Mouse (Mus musculus) MEL (cell line): ENCODE measurements around the gene Rab38. TPM values are rescaled to one million over a fixed set of nuclear protein-coding genes. Genes with fewer than 3 reads are reported as not detected.

Experiments used
- DNase-seq: peaks from one replicate; pipeline ENCODE4 v3.0.0; 2011; ENCODE audit warnings: low read depth, low spot score
- H3K27ac ChIP-seq: 2 replicates; pipeline ENCODE4 v1.5.1; 2012; ENCODE audit warnings: low read depth, mild to moderate bottlenecking, control low read depth, low read length, moderate library complexity; ENCODE audit not compliant: control insufficient read depth
- H3K27me3 ChIP-seq, 2 experiments: fragments of 150-350 bp in 1 of 2; sonication (generic) in 1 of 2; 2 replicates each; pipeline ENCODE4 v1.6.1; 2012; ENCODE audit warnings: low read length in 2 of 2, mild to moderate bottlenecking in 2 of 2, improper control_type of control experiment in 1 of 2, moderate library complexity in 1 of 2; ENCODE audit not compliant: insufficient read depth in 2 of 2, control insufficient read depth in 1 of 2
- H3K36me3 ChIP-seq, 2 experiments: 2 replicates each; pipeline ENCODE4 v1.6.1; 2012 to 2014; ENCODE audit warnings: low read length in 2 of 2, improper control_type of control experiment in 1 of 2, inconsistent platforms in 1 of 2, mild to moderate bottlenecking in 1 of 2; ENCODE audit not compliant: insufficient read depth in 2 of 2, control insufficient read depth in 1 of 2
- H3K4me1 ChIP-seq, 2 experiments: fragments of 150-350 bp in 1 of 2; sonication (generic) in 1 of 2; 2 replicates each; pipeline ENCODE4 v1.6.1; 2012; ENCODE audit warnings: low read length in 2 of 2, improper control_type of control experiment in 1 of 2, mild to moderate bottlenecking in 1 of 2; ENCODE audit not compliant: insufficient read depth in 2 of 2, control insufficient read depth in 1 of 2
- H3K4me3 ChIP-seq, 2 experiments: fragments of 150-350 bp in 1 of 2; sonication (generic) in 1 of 2; 2 replicates each; pipeline ENCODE4 v1.5.1; 2012; ENCODE audit warnings: low read depth in 2 of 2, low read length in 2 of 2, mild to moderate bottlenecking in 2 of 2, moderate library complexity in 2 of 2, control low read depth in 1 of 2, improper control_type of control experiment in 1 of 2; ENCODE audit not compliant: control insufficient read depth in 1 of 2, insufficient read depth in 1 of 2
- H3K79me2 ChIP-seq: 2 replicates; pipeline ENCODE4 v1.6.1; 2012; ENCODE audit warnings: mild to moderate bottlenecking, low read length, moderate library complexity; ENCODE audit not compliant: control insufficient read depth, poor library complexity, insufficient read depth
- H3K9ac ChIP-seq: 2 replicates; pipeline ENCODE4 v1.6.1; 2012; ENCODE audit warnings: low read depth, mild to moderate bottlenecking, control low read depth, low read length, moderate library complexity; ENCODE audit not compliant: control insufficient read depth, poor library complexity, severe bottlenecking
- H3K9me3 ChIP-seq: fragments of 150-350 bp; sonication (generic); replicated peaks from 2 replicates; pipeline ENCODE4 v1.6.1; 2012; ENCODE audit warnings: mild to moderate bottlenecking, low read length, improper control_type of control experiment, moderate library complexity; ENCODE audit not compliant: insufficient read depth
- CHD1 ChIP-seq: IDR thresholded peaks from 2 replicates; pipeline ENCODE4 v1.6.1; 2012; ENCODE audit warnings: low read depth, mild to moderate bottlenecking, inconsistent platforms, low read length, improper control_type of control experiment
- CTCF ChIP-seq, 3 experiments: IDR thresholded peaks in 2 of 3; conservative IDR thresholded peaks in 1 of 3; 2 replicates each; pipeline ENCODE4 v1.5.1; 2011 to 2012; ENCODE audit warnings: low read length in 3 of 3, low read depth in 2 of 3, mild to moderate bottlenecking in 2 of 3, improper control_type of control experiment in 1 of 3, inconsistent platforms in 1 of 3, mixed read lengths in 1 of 3, moderate library complexity in 1 of 3; ENCODE audit not compliant: control insufficient read depth in 1 of 3, insufficient read depth in 1 of 3, poor library complexity in 1 of 3, severe bottlenecking in 1 of 3
- E2F4 ChIP-seq: IDR thresholded peaks from 2 replicates; pipeline ENCODE4 v1.6.1; 2011; ENCODE audit warnings: low read depth, low read length, improper control_type of control experiment, borderline replicate concordance
- EP300 ChIP-seq, 2 experiments: IDR thresholded peaks; 2 replicates each; pipeline ENCODE4 v1.6.1; 2011; ENCODE audit warnings: improper control_type of control experiment in 2 of 2, low read length in 2 of 2, low read depth in 1 of 2, mild to moderate bottlenecking in 1 of 2
- ETS1 ChIP-seq: IDR thresholded peaks from 2 replicates; pipeline ENCODE4 v1.6.1; 2012; ENCODE audit warnings: low read depth, mild to moderate bottlenecking, inconsistent platforms, low read length, improper control_type of control experiment, moderate library complexity
- GABPA ChIP-seq: IDR thresholded peaks from 2 replicates; pipeline ENCODE4 v1.6.1; 2012; ENCODE audit warnings: low read depth, mild to moderate bottlenecking, inconsistent platforms, low read length, improper control_type of control experiment, moderate library complexity
- KAT2A ChIP-seq: conservative IDR thresholded peaks from 2 replicates; pipeline ENCODE4 v1.6.1; 2012; ENCODE audit warnings: low read depth, low read length, improper control_type of control experiment, inconsistent platforms
- MAX ChIP-seq: IDR thresholded peaks from 2 replicates; pipeline ENCODE4 v1.6.1; 2011; ENCODE audit warnings: low read length, improper control_type of control experiment
- MAZ ChIP-seq: IDR thresholded peaks from 2 replicates; pipeline ENCODE4 v1.6.1; 2012; ENCODE audit warnings: low read depth, mild to moderate bottlenecking, inconsistent platforms, low read length, improper control_type of control experiment
- MYC ChIP-seq: IDR thresholded peaks from 2 replicates; pipeline ENCODE4 v1.6.1; 2011; ENCODE audit warnings: low read depth, mild to moderate bottlenecking, low read length, improper control_type of control experiment, moderate library complexity
- NELFE ChIP-seq: IDR thresholded peaks from 2 replicates; pipeline ENCODE4 v1.6.1; 2011; ENCODE audit warnings: low read depth, low read length, improper control_type of control experiment
- POLR2AphosphoS2 ChIP-seq: IDR thresholded peaks from 2 replicates; pipeline ENCODE4 v1.6.1; 2011; ENCODE audit warnings: low read length, improper control_type of control experiment
- POLR2AphosphoS5 ChIP-seq: IDR thresholded peaks from 2 replicates; pipeline ENCODE4 v1.6.1; 2012; ENCODE audit warnings: low read depth, borderline replicate concordance, mild to moderate bottlenecking, inconsistent platforms, low read length, moderate library complexity, mixed read lengths
- SMC3 ChIP-seq: IDR thresholded peaks from 2 replicates; pipeline ENCODE4 v1.6.1; 2011; ENCODE audit warnings: low read depth, low read length, improper control_type of control experiment
- TAL1 ChIP-seq: IDR thresholded peaks from 2 replicates; pipeline ENCODE4 v1.6.1; 2012; ENCODE audit warnings: mild to moderate bottlenecking, inconsistent platforms, low read length, moderate library complexity, mixed read lengths
- TCF12 ChIP-seq: IDR thresholded peaks from 2 replicates; pipeline ENCODE4 v1.6.1; 2014; ENCODE audit warnings: low read depth, mild to moderate bottlenecking, inconsistent platforms, low read length, improper control_type of control experiment, moderate library complexity
- USF1 ChIP-seq: IDR thresholded peaks from 2 replicates; pipeline ENCODE4 v1.6.1; 2014; ENCODE audit warnings: low read depth, mild to moderate bottlenecking, inconsistent platforms, low read length, improper control_type of control experiment, moderate library complexity
- USF2 ChIP-seq, 2 experiments: IDR thresholded peaks; 2 replicates each; pipeline ENCODE4 v1.6.1; 2011 to 2012; ENCODE audit warnings: improper control_type of control experiment in 2 of 2, low read length in 2 of 2, borderline replicate concordance in 1 of 2, inconsistent platforms in 1 of 2, low read depth in 1 of 2, mild to moderate bottlenecking in 1 of 2; ENCODE audit not compliant: insufficient read depth in 1 of 2
- ZC3H11A ChIP-seq: IDR thresholded peaks from 2 replicates; pipeline ENCODE4 v1.6.1; 2012; ENCODE audit warnings: low read depth, mild to moderate bottlenecking, inconsistent platforms, low read length, improper control_type of control experiment
- ZNF384 ChIP-seq: IDR thresholded peaks from 2 replicates; pipeline ENCODE4 v1.6.1; 2012; ENCODE audit warnings: low read depth, mild to moderate bottlenecking, inconsistent platforms, low read length, improper control_type of control experiment
- polyA plus RNA-seq, 2 experiments: library from polyadenylated mRNA; stranded (reverse) in 1 of 2; unstranded in 1 of 2; fragments of >175 nt in 1 of 2; fragments of >200 nt in 1 of 2; gene quantifications; 2 replicates each; pipeline versions ENCODE4 v1.2.1 to v1.2.4; 2012; ENCODE audit warnings: low replicate concordance in 2 of 2, low read depth in 1 of 2; ENCODE audit not compliant: insufficient read length in 2 of 2, insufficient read depth in 1 of 2, missing spikeins in 1 of 2
- total RNA-seq: library from RNA; depleted of rRNA; stranded (reverse); fragments of 300-350 nt; gene quantifications from 2 replicates; pipeline ENCODE4 v1.2.3, GENCODE M21; 2012

Rab38 gene
- total and polyA plus RNA-seq, 3 experiments, result 11.2 to 19.9 TPM; not detected in 1

DNA sequence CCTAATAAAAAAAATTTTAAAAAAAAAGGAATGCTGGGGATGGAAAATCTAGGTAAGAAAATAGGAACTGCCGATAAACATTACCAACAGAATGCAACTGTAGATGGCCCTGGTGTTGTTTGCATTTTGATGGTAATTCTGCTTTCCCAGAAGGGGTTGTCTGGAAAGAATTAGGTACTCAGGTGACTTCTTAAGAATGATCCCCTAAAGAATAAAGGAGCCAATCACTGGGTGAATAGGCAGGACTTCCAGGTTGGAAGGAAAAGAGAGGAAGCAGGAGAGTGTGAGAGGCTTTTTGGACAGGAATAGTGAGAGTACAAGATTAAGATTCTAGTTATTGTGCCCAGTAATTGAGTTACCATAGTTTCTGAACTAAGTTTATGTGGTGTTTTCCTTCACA lies 24.8 kb upstream of the Rab38 start:
- Histone ChIP-seq H3K79me2 (no peaks in the 10 kb centered on the region), H3K27me3 (no peaks in the 10 kb centered on the region), H3K9ac (no peak overlapping the region), H3K27ac (no peak overlapping the region), H3K36me3 (no peaks in the 10 kb centered on the region), H3K9me3 (no peaks in the 10 kb centered on the region), H3K4me3 (no peak overlapping the region), H3K4me1 (no peaks in the 10 kb centered on the region)
- no peak for TF ChIP-seq ZNF384
- no peak for TF ChIP-seq KAT2A
- no peak for TF ChIP-seq TCF12
- TF ChIP-seq SMC3, result no peak
- no peak for TF ChIP-seq MAZ
- TF ChIP-seq CTCF (IDR thresholded peaks at IDR 0.05 in 2 of 3, conservative IDR thresholded peaks at IDR 0.05 in 1 of 3; ENCODE audit: control insufficient read depth in 1 of 3, insufficient read depth in 1 of 3, low read depth in 2 of 3, low read length in 3 of 3, poor library complexity in 1 of 3, severe bottlenecking in 1 of 3), result no peak
- TF ChIP-seq ZC3H11A, result no peak
- TF ChIP-seq ETS1, result no peak
- TF ChIP-seq GABPA, result no peak
- no peak for TF ChIP-seq E2F4
- no peak for TF ChIP-seq USF2 (IDR thresholded peaks at IDR 0.05; ENCODE audit: borderline replicate concordance in 1 of 2, insufficient read depth in 1 of 2, low read depth in 1 of 2, low read length in 2 of 2)
- no peak for TF ChIP-seq NELFE
- TF ChIP-seq USF1, result no peak
- TF ChIP-seq MYC, result no peak
- TF ChIP-seq CHD1, result no peak
- DNase-seq, result no peak

DNA sequence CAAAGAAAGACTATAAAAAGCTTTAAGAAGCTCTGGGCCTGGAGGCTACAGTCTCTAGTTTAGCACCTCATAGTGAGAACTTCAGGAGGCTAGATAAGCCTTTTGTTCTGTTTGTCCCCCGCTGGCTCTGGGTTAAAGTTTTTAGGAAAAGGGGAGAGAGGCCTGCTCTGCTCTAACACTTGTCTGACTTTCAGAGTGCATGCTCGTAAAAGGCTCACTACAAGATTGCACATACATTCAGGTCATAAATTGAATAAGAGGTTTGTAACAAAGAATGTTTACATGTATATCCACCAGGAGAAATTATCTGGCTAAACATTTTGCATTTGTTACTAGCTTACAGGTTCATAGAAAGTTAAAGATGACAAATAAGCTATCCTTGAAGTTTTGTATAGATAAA lies 23.6 kb upstream of the Rab38 start:
- Histone ChIP-seq H3K27me3 (no peaks in the 10 kb centered on the region), H3K4me3 (no peak overlapping the region), H3K36me3 (no peaks in the 10 kb centered on the region), H3K4me1 (no peaks in the 10 kb centered on the region), H3K9me3 (no peaks in the 10 kb centered on the region), H3K9ac (no peak overlapping the region), H3K79me2 (no peaks in the 10 kb centered on the region), H3K27ac (no peak overlapping the region)
- no peak for DNase-seq
- TF ChIP-seq POLR2AphosphoS2 (no peak), POLR2AphosphoS5 (no peak), CHD1 (no peak), MAX (no peak), TAL1 (no peak), SMC3 (no peak), EP300 (IDR thresholded peaks at IDR 0.05; ENCODE audit: low read depth in 1 of 2, low read length in 2 of 2) (no peak)
